Mouse (Mus musculus) megakaryocyte progenitor cell, adult 5-6 weeks (primary cell): Measurements from ENCODE around the gene Izumo2. TPM values are rescaled to one million over a fixed set of nuclear protein-coding genes. Genes with fewer than 3 reads are reported as not detected.
"Not testable (repeated sequence)": the region's sequence is repeated elsewhere in the genome, so short reads cannot be mapped to it uniquely, and the experiment has no call there.

ENCODE experiments used
- ATAC-seq: replicated peaks from 2 replicates; pipeline ENCODE4 v1.8.0; 2016; ENCODE audit warnings: mild to moderate bottlenecking, moderate TSS enrichment, inconsistent platforms; ENCODE audit not compliant: poor library complexity
- total RNA-seq, 2 experiments: library from RNA; stranded (forward) in 1 of 2; stranded (reverse) in 1 of 2; fragments of 157-497, 149-512 nt in 1 of 2; fragments of 200-1000 nt in 1 of 2; gene quantifications; 2 replicates each; pipeline versions ENCODE4 v1.2.3 to v1.2.4; 2015 to 2017

Izumo2 gene
- total RNA-seq, 2 experiments from 2014 or later: not detected

DNA sequence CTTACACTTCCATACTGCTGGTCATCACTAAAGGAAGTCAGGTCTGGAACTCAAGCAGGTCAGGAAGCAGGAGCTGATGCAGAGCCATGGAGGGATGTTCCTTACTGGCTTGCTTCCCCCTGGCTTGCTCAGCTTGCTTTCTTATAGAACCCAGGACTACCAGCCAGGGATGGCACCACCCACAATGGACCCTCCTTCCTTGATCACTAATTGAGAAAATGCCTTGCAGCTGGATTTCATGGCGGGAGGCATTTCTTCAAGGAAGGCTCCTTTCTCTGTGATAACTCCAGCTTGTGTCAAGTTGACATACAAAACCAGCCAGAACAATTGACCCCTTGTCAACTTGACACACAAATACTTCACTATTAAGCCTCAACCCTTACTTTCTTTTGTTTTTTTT, 42.4 kb downstream of the Izumo2 start, which contains the start of gene Zfp473:
Gene Zfp473 (minus strand): TSS at position 101 of the 400 bp plus-strand sequence.
- not testable (repeated sequence) for ATAC-seq

DNA sequence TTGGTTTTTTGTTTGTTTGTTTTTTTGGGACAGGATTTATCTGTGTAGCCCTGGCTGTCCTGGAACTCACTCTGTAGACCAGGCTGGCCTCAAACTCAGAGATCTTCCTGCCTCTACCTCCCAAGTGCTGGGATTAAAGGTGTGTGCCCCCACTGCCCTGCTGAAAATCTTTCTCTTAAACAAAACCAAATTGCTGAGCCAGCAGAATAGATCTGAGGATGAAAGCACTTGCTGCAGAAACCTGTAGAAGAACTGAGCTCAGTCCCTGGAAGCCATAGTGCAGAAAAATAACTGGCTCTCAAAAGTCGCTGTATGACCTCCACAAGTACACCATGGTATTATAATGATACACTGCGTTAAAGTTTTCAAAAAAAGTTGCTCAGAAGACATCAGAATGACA, 48.6 kb downstream of the Izumo2 start:
- ATAC-seq: no peak

DNA sequence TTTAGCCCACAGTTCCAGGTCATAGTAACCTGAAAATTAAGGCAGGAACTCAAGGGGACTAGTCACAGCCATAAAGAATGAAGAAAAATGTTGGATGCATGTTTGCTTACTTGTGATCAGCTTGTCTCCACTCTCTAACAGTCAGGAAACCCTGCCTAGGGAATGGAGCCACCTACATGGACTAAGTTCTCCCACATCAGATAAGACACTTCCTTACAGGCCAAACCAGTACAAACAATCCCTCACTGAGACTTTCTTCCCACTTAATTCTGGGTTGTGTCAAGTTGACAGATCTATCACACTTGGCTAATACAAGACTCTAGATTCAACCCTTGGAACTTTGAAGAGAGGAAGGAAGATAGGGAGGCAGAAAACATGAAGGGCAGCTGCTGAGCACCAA, 51.8 kb downstream of the Izumo2 start:
- no peak for ATAC-seq

DNA sequence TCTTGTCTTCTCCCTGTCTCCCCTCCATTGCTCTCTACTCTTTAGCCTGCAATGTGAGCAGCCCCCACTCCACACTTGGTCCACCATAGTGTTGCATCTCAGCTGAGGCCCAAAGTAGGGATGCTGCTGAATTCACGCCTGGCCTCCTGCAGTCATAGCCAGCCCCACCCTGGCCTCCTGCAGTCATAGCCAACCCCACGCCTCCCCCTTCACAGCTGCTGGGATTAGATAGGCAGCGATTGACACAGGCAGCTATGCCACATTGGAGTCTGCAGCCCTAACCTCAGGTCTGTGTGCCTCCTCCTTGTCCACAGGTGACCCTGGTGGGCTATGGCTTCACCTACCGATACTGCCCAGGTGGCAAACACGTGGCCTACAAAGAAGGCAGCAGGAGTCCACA, 59.6 kb downstream of the Izumo2 start:
- ATAC-seq: no peak

Other genes starting within 250 kb of the Izumo2 start
- gene Aspdh, start 243.4 kb upstream of the Izumo2 start, total RNA-seq (2015): not detected in 2 replicates
- not detected in 2 replicates for gene Aspdh, start 243.4 kb upstream of the Izumo2 start, total RNA-seq (2017)
- 27.5 and 35.2 TPM in 2 replicates for gene Josd2, start 240.8 kb upstream of the Izumo2 start, total RNA-seq (2015)
- gene Josd2, start 240.8 kb upstream of the Izumo2 start, total RNA-seq (2017): 17.4 and 22.6 TPM in 2 replicates
- gene Emc10, start 212.2 kb upstream of the Izumo2 start, total RNA-seq (2015): 60.6 and 62.7 TPM in 2 replicates
- gene Emc10, start 212.2 kb upstream of the Izumo2 start, total RNA-seq (2017): 30.4 and 38.3 TPM in 2 replicates
- 1.2 and 2.5 TPM in 2 replicates for gene Fam71e1, start 212.2 kb upstream of the Izumo2 start, total RNA-seq (2015)
- 0.30 and 1.7 TPM in 2 replicates for gene Fam71e1, start 212.2 kb upstream of the Izumo2 start, total RNA-seq (2017)
- gene Mybpc2, start 184.1 kb upstream of the Izumo2 start, total RNA-seq (2015): not detected in 2 replicates
- gene Mybpc2, start 184.1 kb upstream of the Izumo2 start, total RNA-seq (2017): not detected in 2 replicates
- gene Spib, start 176.7 kb upstream of the Izumo2 start, total RNA-seq (2015): 0.20 TPM in 1 of 2 replicates, not detected in the other
- 0.04 TPM in 1 of 2 replicates, not detected in the other for gene Spib, start 176.7 kb upstream of the Izumo2 start, total RNA-seq (2017)
- gene Pold1, start 159.9 kb upstream of the Izumo2 start, total RNA-seq (2015): 51.4 and 70.3 TPM in 2 replicates
- gene Pold1, start 159.9 kb upstream of the Izumo2 start, total RNA-seq (2017): 64.4 and 77.2 TPM in 2 replicates
- 39.4 and 43.7 TPM in 2 replicates for gene Nr1h2, start 154.8 kb upstream of the Izumo2 start, total RNA-seq (2015)
- 42.6 and 45.7 TPM in 2 replicates for gene Nr1h2, start 154.8 kb upstream of the Izumo2 start, total RNA-seq (2017)
- 219 and 232 TPM in 2 replicates for gene Napsa, start 136.4 kb upstream of the Izumo2 start, total RNA-seq (2015)
- gene Napsa, start 136.4 kb upstream of the Izumo2 start, total RNA-seq (2017): 91.2 and 121 TPM in 2 replicates
- gene Kcnc3, start 118.1 kb upstream of the Izumo2 start, total RNA-seq (2015): 0.25 and 0.66 TPM in 2 replicates
- 0.04 TPM in 1 of 2 replicates, not detected in the other for gene Kcnc3, start 118.1 kb upstream of the Izumo2 start, total RNA-seq (2017)
- not detected in 2 replicates for gene Myh14, start 37.9 kb upstream of the Izumo2 start, total RNA-seq (2015)
- gene Myh14, start 37.9 kb upstream of the Izumo2 start, total RNA-seq (2017): not detected in 2 replicates
- gene Vrk3, start 39.7 kb downstream of the Izumo2 start, total RNA-seq (2015): 37.1 and 37.4 TPM in 2 replicates
- gene Vrk3, start 39.7 kb downstream of the Izumo2 start, total RNA-seq (2017): 36.0 and 51.4 TPM in 2 replicates
- gene Zfp473, start 42.3 kb downstream of the Izumo2 start, total RNA-seq (2015): 1.2 and 1.5 TPM in 2 replicates
- gene Zfp473, start 42.3 kb downstream of the Izumo2 start, total RNA-seq (2017): 1.0 and 2.6 TPM in 2 replicates
- gene Nup62, start 107.3 kb downstream of the Izumo2 start, total RNA-seq (2015): 39.8 and 47.3 TPM in 2 replicates
- gene Nup62, start 107.3 kb downstream of the Izumo2 start, total RNA-seq (2017): 126 and 140 TPM in 2 replicates
- gene Il4i1, start 107.6 kb downstream of the Izumo2 start, total RNA-seq (2015): 0.17 and 1.0 TPM in 2 replicates
- gene Il4i1, start 107.6 kb downstream of the Izumo2 start, total RNA-seq (2017): 0.17 and 0.25 TPM in 2 replicates
- gene Atf5, start 107.9 kb downstream of the Izumo2 start, total RNA-seq (2015): 4.0 and 4.8 TPM in 2 replicates
- gene Atf5, start 107.9 kb downstream of the Izumo2 start, total RNA-seq (2017): 1.5 and 1.9 TPM in 2 replicates
- gene Akt1s1, start 140.2 kb downstream of the Izumo2 start, total RNA-seq (2015): 8.0 and 10.4 TPM in 2 replicates
- gene Akt1s1, start 140.2 kb downstream of the Izumo2 start, total RNA-seq (2017): 23.9 and 24.9 TPM in 2 replicates
- 15.2 and 19.2 TPM in 2 replicates for gene Tbc1d17, start 140.3 kb downstream of the Izumo2 start, total RNA-seq (2015)
- 13.6 and 13.8 TPM in 2 replicates for gene Tbc1d17, start 140.3 kb downstream of the Izumo2 start, total RNA-seq (2017)
- gene Pnkp, start 148.4 kb downstream of the Izumo2 start, total RNA-seq (2015): 43.4 and 49.9 TPM in 2 replicates
- gene Pnkp, start 148.4 kb downstream of the Izumo2 start, total RNA-seq (2017): 60.7 and 69.8 TPM in 2 replicates
- 55.3 and 63.9 TPM in 2 replicates for gene Ptov1, start 161.0 kb downstream of the Izumo2 start, total RNA-seq (2015)
- 25.5 and 41.5 TPM in 2 replicates for gene Ptov1, start 161.0 kb downstream of the Izumo2 start, total RNA-seq (2017)
- gene Med25, start 184.0 kb downstream of the Izumo2 start, total RNA-seq (2015): 26.0 and 36.8 TPM in 2 replicates
- 11.4 and 14.5 TPM in 2 replicates for gene Med25, start 184.0 kb downstream of the Izumo2 start, total RNA-seq (2017)
- 9.8 and 10.6 TPM in 2 replicates for gene Fuz, start 187.3 kb downstream of the Izumo2 start, total RNA-seq (2015)
- gene Fuz, start 187.3 kb downstream of the Izumo2 start, total RNA-seq (2017): 16.6 and 19.9 TPM in 2 replicates
- gene Ap2a1, start 220.8 kb downstream of the Izumo2 start, total RNA-seq (2015): 36.1 and 40.4 TPM in 2 replicates
- 25.8 and 39.8 TPM in 2 replicates for gene Ap2a1, start 220.8 kb downstream of the Izumo2 start, total RNA-seq (2017)
- gene Tsks, start 234.5 kb downstream of the Izumo2 start, total RNA-seq (2015): not detected in 2 replicates
- not detected in 2 replicates for gene Tsks, start 234.5 kb downstream of the Izumo2 start, total RNA-seq (2017)